Mouse (Mus musculus) forebrain, embryonic 14.5 days (tissue): Measurements from ENCODE around the gene 3425401B19Rik. TPM values are rescaled to one million over a fixed set of nuclear protein-coding genes. Genes with fewer than 3 reads are reported as not detected.
A peak's percentile ranks its signal among the peaks of the same experiment; 100 is the strongest.

ENCODE experiments used
- ATAC-seq: fragments of 200-750 bp; cut with Nextera tagmentation; 2 replicates; pipeline ENCODE4 v1.8.0; 2017; ENCODE audit warnings: mild to moderate bottlenecking, moderate library complexity
- DNase-seq: peaks from one replicate; pipeline ENCODE4 v3.0.0-alpha.2; 2015; ENCODE audit warnings: low spot score
- H3K27ac ChIP-seq: fragments of 300-500 bp; sonication (generic); 2 replicates; pipeline ENCODE4 v1.5.1; 2014; ENCODE audit warnings: low read depth, mild to moderate bottlenecking, control low read depth, low read length, moderate library complexity
- H3K27me3 ChIP-seq: fragments of 300-500 bp; sonication (generic); replicated peaks from 2 replicates; pipeline ENCODE4 v1.6.1; 2014; ENCODE audit warnings: low read length, control low read depth, mixed read lengths; ENCODE audit not compliant: control insufficient read depth, insufficient read depth
- H3K36me3 ChIP-seq: fragments of 300-500 bp; sonication (generic); 2 replicates; pipeline ENCODE4 v1.6.1; 2014; ENCODE audit warnings: low read length, control low read depth; ENCODE audit not compliant: control insufficient read depth, insufficient read depth
- H3K4me1 ChIP-seq: fragments of 300-500 bp; sonication (generic); 2 replicates; pipeline ENCODE4 v1.6.1; 2014; ENCODE audit warnings: antibody characterized with exemption, low read length, control low read depth; ENCODE audit not compliant: control insufficient read depth, insufficient read depth
- H3K4me2 ChIP-seq: fragments of 300-500 bp; sonication (generic); 2 replicates; pipeline ENCODE4 v1.6.1; 2014; ENCODE audit warnings: mild to moderate bottlenecking, control low read depth, low read length
- H3K4me3 ChIP-seq: fragments of 300-500 bp; sonication (generic); 2 replicates; pipeline ENCODE4 v1.5.1; 2014; ENCODE audit warnings: low read depth, low read length, control low read depth
- H3K9ac ChIP-seq: fragments of 300-500 bp; sonication (generic); 2 replicates; pipeline ENCODE4 v1.6.1; 2014; ENCODE audit warnings: mild to moderate bottlenecking, low read length, control low read depth, moderate library complexity
- H3K9me3 ChIP-seq: fragments of 300-500 bp; sonication (generic); replicated peaks from 2 replicates; pipeline ENCODE4 v1.6.1; 2016; ENCODE audit warnings: low read length, control low read depth, mixed read lengths; ENCODE audit not compliant: control insufficient read depth
- WGBS: fragments of 180-500 bp; shearing (Covaris S2); extraction: QIAGEN DNeasy Blood & Tissue Kit; methylation state at CpG from one replicate; pipeline ENCODE4 v1.1.7; 2014; 5-methylcytosine and 5-hydroxymethylcytosine counted together
- polyA plus RNA-seq: library from polyadenylated mRNA; unstranded; fragments of >200 nt; fragmentation: Nextera tagmentation; extraction: Ambion mirVana; gene quantifications from 2 replicates; pipeline ENCODE4 v1.2.1, GENCODE M21; 2014

Gene 3425401B19Rik
- polyA plus RNA-seq, 1 experiment from 2014 or later = not detected

GRCm38 (mm10) chr14:32682536-32682935 is 2.6 kb downstream of the 3425401B19Rik start:
- no peak overlapping the region for H3K4me2 ChIP-seq
- no peak overlapping the region for H3K9ac ChIP-seq
- no peaks in the 10 kb centered on the region for H3K36me3 ChIP-seq
- H3K27ac ChIP-seq = no peak overlapping the region
- H3K9me3 ChIP-seq = no peaks in the 10 kb centered on the region
- H3K4me3 ChIP-seq = no peak overlapping the region
- H3K27me3 ChIP-seq = no peaks in the 10 kb centered on the region
- H3K4me1 ChIP-seq = peaks cover 11% of the 10 kb centered on the region; the same call in 1 of the 2 replicates
- no peak for DNase-seq
- WGBS = 93% methylated on average over 12 of the region's 12 CpGs
- ATAC-seq = no peak

GRCm38 (mm10) chr14:32681603-32682002 is 3.5 kb downstream of the 3425401B19Rik start:
- peak; percentile 11 for DNase-seq
- H3K27ac ChIP-seq = no peak overlapping the region
- H3K36me3 ChIP-seq = no peaks in the 10 kb centered on the region
- WGBS = 17% methylated on average over 3 of the region's 3 CpGs
- no peaks in the 10 kb centered on the region for H3K9me3 ChIP-seq
- H3K4me2 ChIP-seq = no peak overlapping the region
- H3K9ac ChIP-seq = no peak overlapping the region
- H3K27me3 ChIP-seq = no peaks in the 10 kb centered on the region
- no peak overlapping the region for H3K4me3 ChIP-seq
- ATAC-seq = peak; percentile 43; the same call in 1 of the 2 replicates
- H3K4me1 ChIP-seq = peaks cover 11% of the 10 kb centered on the region; the same call in 1 of the 2 replicates

GRCm38 (mm10) chr14:32678565-32678964 is 6.5 kb downstream of the 3425401B19Rik start:
- Histone ChIP-seq H3K4me3 (no peak overlapping the region), H3K36me3 (no peaks in the 10 kb centered on the region), H3K27ac (no peak overlapping the region), H3K9me3 (no peaks in the 10 kb centered on the region), H3K4me2 (no peak overlapping the region), H3K27me3 (no peaks in the 10 kb centered on the region), H3K4me1 (peaks cover 3% of the 10 kb centered on the region; the same call in 1 of the 2 replicates), H3K9ac (no peak overlapping the region)
- WGBS = 76% methylated on average over 3 of the region's 3 CpGs
- no peak for ATAC-seq
- no peak for DNase-seq

GRCm38 (mm10) chr14:32673178-32673577 is 11.9 kb downstream of the 3425401B19Rik start:
- ATAC-seq = no peak
- 63% methylated on average over 3 of the region's 3 CpGs for WGBS

GRCm38 (mm10) chr14:32663099-32663498 is 22.0 kb downstream of the 3425401B19Rik start:
- DNase-seq = no peak
- Histone ChIP-seq H3K27ac (no peak overlapping the region), H3K27me3 (no peaks in the 10 kb centered on the region), H3K9me3 (no peaks in the 10 kb centered on the region), H3K4me2 (no peak overlapping the region), H3K4me3 (no peak overlapping the region), H3K36me3 (no peaks in the 10 kb centered on the region), H3K9ac (no peak overlapping the region), H3K4me1 (no peaks in the 10 kb centered on the region)
- 87% methylated on average over 6 of the region's 6 CpGs for WGBS
- no peak for ATAC-seq

More at GRCm38 (mm10) chr14:32673178-32673577, 11.9 kb downstream of the 3425401B19Rik start:
- Histone ChIP-seq H3K36me3 (no peaks in the 10 kb centered on the region), H3K4me3 (no peak overlapping the region), H3K4me2 (no peak overlapping the region), H3K27me3 (no peaks in the 10 kb centered on the region), H3K9me3 (no peaks in the 10 kb centered on the region), H3K9ac (no peak overlapping the region), H3K4me1 (no peaks in the 10 kb centered on the region), H3K27ac (no peak overlapping the region)
- DNase-seq = peak; percentile 23

GRCm38 (mm10) chr14:32659781-32660180 is 25.3 kb downstream of the 3425401B19Rik start:
- H3K36me3 ChIP-seq = no peaks in the 10 kb centered on the region
- H3K4me2 ChIP-seq = no peak overlapping the region
- ATAC-seq (no peak), DNase-seq (no peak)
- 79% methylated on average over 9 of the region's 9 CpGs for WGBS
- no peak overlapping the region for H3K4me3 ChIP-seq
- H3K27me3 ChIP-seq = no peaks in the 10 kb centered on the region
- no peak overlapping the region for H3K27ac ChIP-seq
- H3K9ac ChIP-seq = no peak overlapping the region
- no peaks in the 10 kb centered on the region for H3K4me1 ChIP-seq
- H3K9me3 ChIP-seq = no peaks in the 10 kb centered on the region

- no peak overlapping the region for H3K4me2 ChIP-seq
- H3K27me3 ChIP-seq = no peaks in the 10 kb centered on the region
- no peaks in the 10 kb centered on the region for H3K9me3 ChIP-seq
- H3K9ac ChIP-seq = no peak overlapping the region
- WGBS = 96% methylated on average over 2 of the region's 2 CpGs
- no peak for ATAC-seq
- no peaks in the 10 kb centered on the region for H3K36me3 ChIP-seq
- H3K27ac ChIP-seq = no peak overlapping the region
- no peaks in the 10 kb centered on the region for H3K4me1 ChIP-seq
- no peak overlapping the region for H3K4me3 ChIP-seq
- no peak for DNase-seq
These were observed 46.6 kb downstream of the 3425401B19Rik start for GRCm38 (mm10) chr14:32638485-32638884.

GRCm38 (mm10) chr14:32634015-32634682 is 50.9 kb downstream of the 3425401B19Rik start:
- Histone ChIP-seq H3K4me1 (no peaks in the 10 kb centered on the region), H3K9ac (no peak overlapping the region), H3K27me3 (no peaks in the 10 kb centered on the region), H3K4me2 (no peak overlapping the region), H3K27ac (no peak overlapping the region), H3K9me3 (no peaks in the 10 kb centered on the region), H3K36me3 (no peaks in the 10 kb centered on the region), H3K4me3 (no peak overlapping the region)
- DNase-seq = no peak
- no peak for ATAC-seq
- 47% methylated on average over 11 of the region's 11 CpGs for WGBS

GRCm38 (mm10) chr14:32632908-32633600 is 52.0 kb downstream of the 3425401B19Rik start:
- H3K4me2 ChIP-seq = no peak overlapping the region
- no peaks in the 10 kb centered on the region for H3K4me1 ChIP-seq
- 80% methylated on average over 6 of the region's 6 CpGs for WGBS
- H3K36me3 ChIP-seq = no peaks in the 10 kb centered on the region
- H3K9me3 ChIP-seq = no peaks in the 10 kb centered on the region
- no peak overlapping the region for H3K27ac ChIP-seq
- H3K9ac ChIP-seq = no peak overlapping the region
- H3K4me3 ChIP-seq = no peak overlapping the region
- ATAC-seq = no peak
- no peak for DNase-seq
- H3K27me3 ChIP-seq = no peaks in the 10 kb centered on the region
